Mouse (Mus musculus): ENCODE measurements around the gene Oas1c.

GRCm38 (mm10) chr5:120777478-120777877, 34.8 kb downstream of the Oas1c start, which contains the start of gene Oas3:
- TF ChIP-seq TAL1 (conservative IDR thresholded peaks at IDR 0.05; ENCODE audit: low read depth, low read length): no peak
- no peak for TF ChIP-seq CTCF (IDR thresholded peaks at IDR 0.05; ENCODE audit: low read depth, low read length)
- no peak for TF ChIP-seq GATA1 (IDR thresholded peaks at IDR 0.05; ENCODE audit: borderline replicate concordance, low read length)
- no peak for TF ChIP-seq GATA2 (IDR thresholded peaks at IDR 0.05; ENCODE audit: borderline replicate concordance, low read depth, low read length)
- TF ChIP-seq POLR2AphosphoS5 (IDR thresholded peaks at IDR 0.05; ENCODE audit: insufficient replicate concordance, low read depth, low read length): no peak
